Mouse (Mus musculus): ENCODE measurements around the gene Cox5a.

GRCm38 (mm10) chr9:57526435-57526834 is 5.4 kb downstream of the Cox5a start:
- TF ChIP-seq POLR2A (IDR thresholded peaks at IDR 0.05; ENCODE audit: low read depth, low read length) (no peak), CTCF (conservative IDR thresholded peaks at IDR 0.05; ENCODE audit: insufficient read depth, insufficient read length, low read depth, low read length) (no peak)

Data from kidney, adult 2 months (tissue).